Mouse (Mus musculus) heart, embryonic 10.5 days (tissue): ENCODE measurements around the gene Ndufs7. TPM values are rescaled to one million over a fixed set of nuclear protein-coding genes. Genes with fewer than 3 reads are reported as not detected.

ENCODE experiments used
- DNase-seq: peaks from one replicate; pipeline ENCODE4 v3.0.0-alpha.2; 2017; ENCODE audit warnings: low spot score
- H3K27ac ChIP-seq: fragments of 300-500 bp; sonication (generic); 2 replicates; pipeline ENCODE4 v1.5.1; 2016; ENCODE audit warnings: mild to moderate bottlenecking
- H3K27me3 ChIP-seq: fragments of 300-500 bp; sonication (generic); 2 replicates; pipeline ENCODE4 v1.6.1; 2016; ENCODE audit warnings: mild to moderate bottlenecking; ENCODE audit not compliant: poor library complexity, insufficient read depth, severe bottlenecking
- H3K36me3 ChIP-seq: fragments of 300-500 bp; sonication (generic); 2 replicates; pipeline ENCODE4 v1.6.1; 2016; ENCODE audit warnings: mild to moderate bottlenecking, moderate library complexity
- H3K4me1 ChIP-seq: fragments of 300-500 bp; sonication (generic); 2 replicates; pipeline ENCODE4 v1.6.1; 2016; ENCODE audit warnings: mild to moderate bottlenecking
- H3K4me3 ChIP-seq: fragments of 300-500 bp; sonication (generic); 2 replicates; pipeline ENCODE4 v1.5.1; 2016; ENCODE audit warnings: mild to moderate bottlenecking, moderate library complexity
- H3K9me3 ChIP-seq: fragments of 300-500 bp; sonication (generic); 2 replicates; pipeline ENCODE4 v1.6.1; 2016; ENCODE audit warnings: mild to moderate bottlenecking, moderate library complexity
- WGBS: fragments of 180-500 bp; shearing (Covaris S2); methylation state at CpG from one replicate; pipeline ENCODE4 v1.1.7; 2016; 5-methylcytosine and 5-hydroxymethylcytosine counted together
- polyA plus RNA-seq: library from polyadenylated mRNA; unstranded; fragments of >200 nt; fragmentation: Nextera tagmentation; extraction: Ambion mirVana; gene quantifications from 2 replicates; pipeline ENCODE4 v1.2.1, GENCODE M21; 2016

The Ndufs7 gene
- polyA plus RNA-seq, 1 experiment from 2014 or later: 432 TPM

- no peak overlapping the region for H3K27ac ChIP-seq
- WGBS: 70% methylated on average over 4 of the region's 4 CpGs
- H3K4me1 ChIP-seq: peaks cover 52% of the 10 kb centered on the region
Observed at GRCm38 (mm10) chr10:80294311-80294710, 45.4 kb downstream of the Ndufs7 start.

GRCm38 (mm10) chr10:80294788-80295303 lies 45.9 kb downstream of the Ndufs7 start:
- peak overlapping the region; percentile 91; the same call in 1 of the 2 replicates for H3K4me3 ChIP-seq
- no peak for DNase-seq
- H3K27ac ChIP-seq: no peak overlapping the region
- H3K36me3 ChIP-seq: peaks cover 21% of the 10 kb centered on the region
- 48% methylated on average over 7 of the region's 7 CpGs for whole genome bisulfite sequencing
- H3K27me3 ChIP-seq: peaks cover 36% of the 10 kb centered on the region
- no peaks in the 10 kb centered on the region for H3K9me3 ChIP-seq
- H3K4me1 ChIP-seq: peaks cover 52% of the 10 kb centered on the region

More at GRCm38 (mm10) chr10:80294311-80294710, 45.4 kb downstream of the Ndufs7 start:
- H3K9me3 ChIP-seq: no peaks in the 10 kb centered on the region
- H3K4me3 ChIP-seq: peak overlapping the region; percentile 91; the same call in 1 of the 2 replicates
- DNase-seq: no peak
- peaks cover 31% of the 10 kb centered on the region for H3K27me3 ChIP-seq
- H3K36me3 ChIP-seq: peaks cover 22% of the 10 kb centered on the region

DNA sequence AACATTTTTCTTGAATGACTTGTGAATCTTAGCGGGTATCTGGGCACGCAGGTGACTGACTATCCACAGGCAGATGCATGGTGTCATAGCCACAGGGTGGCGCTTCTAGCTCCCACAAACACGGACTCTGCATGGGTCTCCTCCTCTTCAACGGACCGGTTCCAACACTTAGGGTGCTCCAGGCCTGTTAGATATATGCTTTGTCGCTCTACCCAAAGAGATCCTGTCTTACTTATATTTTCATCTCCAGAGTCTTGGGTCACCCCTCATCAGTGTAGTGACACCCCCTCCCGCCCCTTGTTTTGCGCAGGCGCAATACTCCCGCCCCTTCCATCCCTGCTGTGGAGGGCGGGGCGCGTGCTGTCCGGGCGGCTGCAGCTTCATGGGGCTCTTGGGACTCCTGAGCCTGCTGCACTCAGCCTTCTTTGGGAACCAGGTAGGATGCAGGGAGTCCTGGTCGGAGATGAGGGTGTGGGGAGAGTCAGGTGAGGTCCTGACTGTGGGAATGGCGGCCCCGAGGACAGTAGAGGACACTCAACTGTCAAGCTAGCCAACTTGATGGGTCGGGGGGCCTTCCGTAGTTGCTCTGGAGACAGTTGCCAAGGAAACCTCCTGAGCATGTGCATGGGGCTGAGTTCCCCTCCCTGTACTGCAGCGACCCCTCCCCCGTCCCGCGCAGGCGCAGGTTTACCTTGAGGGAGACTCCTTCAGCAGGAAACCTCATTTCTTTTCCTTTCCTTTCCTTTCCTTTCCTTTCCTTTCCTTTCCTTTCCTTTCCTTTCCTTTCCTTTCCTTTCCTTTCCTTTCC lies 46.9 kb downstream of the Ndufs7 start, which contains the start of gene Apc2:
Gene Apc2 (plus strand): TSS at position 360 of the 808 bp plus-strand sequence.
- 1% methylated on average over 26 of the region's 26 CpGs for WGBS
- H3K4me1 ChIP-seq: peaks cover 52% of the 10 kb centered on the region

DNA sequence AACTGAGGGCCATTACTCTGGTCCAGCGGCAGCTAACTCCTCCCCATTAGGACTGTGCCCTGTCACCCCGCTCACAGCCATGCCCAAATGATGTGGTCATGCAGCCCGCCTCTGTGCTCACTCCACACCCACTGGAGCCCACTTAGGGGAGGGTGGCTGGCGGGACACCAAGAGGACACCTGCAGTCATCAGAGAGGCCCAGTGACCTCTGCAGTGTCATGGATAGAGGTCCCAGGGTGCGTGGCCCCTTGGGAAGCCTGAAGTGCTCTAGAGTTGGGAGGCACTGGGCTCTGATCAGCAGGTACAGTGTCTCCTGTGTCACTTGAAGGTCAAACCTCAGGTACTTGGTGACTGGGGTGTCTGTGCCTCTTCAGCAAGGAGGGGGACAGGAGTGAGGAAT lies 47.9 kb downstream of the Ndufs7 start:
- Histone ChIP-seq H3K27me3 (peaks cover 56% of the 10 kb centered on the region), H3K4me1 (peaks cover 53% of the 10 kb centered on the region), H3K9me3 (no peaks in the 10 kb centered on the region), H3K36me3 (peaks cover 21% of the 10 kb centered on the region), H3K27ac (no peak overlapping the region), H3K4me3 (peak overlapping the region; percentile 58; the same call in 1 of the 2 replicates)
- DNase-seq: no peak
- WGBS: 75% methylated on average over 5 of the region's 5 CpGs

More for the DNA sequence above, 46.9 kb downstream of the Ndufs7 start, which contains the start of gene Apc2:
- no peaks in the 10 kb centered on the region for H3K9me3 ChIP-seq
- peak; percentile 89 for DNase-seq
- H3K27ac ChIP-seq: peak within 1 kb of the TSS; percentile 66
- peak within 1 kb of the TSS; percentile 91 for H3K4me3 ChIP-seq
- peaks cover 46% of the 10 kb centered on the region for H3K27me3 ChIP-seq
- H3K36me3 ChIP-seq: peaks cover 21% of the 10 kb centered on the region

GRCm38 (mm10) chr10:80297526-80298133 lies 48.7 kb downstream of the Ndufs7 start:
- 60% methylated on average over 8 of the region's 8 CpGs for WGBS
- Histone ChIP-seq H3K4me3 (no peak overlapping the region), H3K36me3 (peaks cover 21% of the 10 kb centered on the region), H3K27me3 (peaks cover 64% of the 10 kb centered on the region), H3K27ac (no peak overlapping the region), H3K4me1 (peaks cover 60% of the 10 kb centered on the region), H3K9me3 (no peaks in the 10 kb centered on the region)
- DNase-seq: no peak

GRCm38 (mm10) chr10:80298571-80299281 lies 49.8 kb downstream of the Ndufs7 start:
- 7% methylated on average over 26 of the region's 26 CpGs for WGBS
- Histone ChIP-seq H3K4me3 (peak overlapping the region; percentile 22; the same call in 1 of the 2 replicates), H3K4me1 (peaks cover 55% of the 10 kb centered on the region), H3K9me3 (no peaks in the 10 kb centered on the region), H3K27ac (no peak overlapping the region), H3K27me3 (peaks cover 70% of the 10 kb centered on the region), H3K36me3 (peaks cover 14% of the 10 kb centered on the region)
- no peak for DNase-seq

DNA sequence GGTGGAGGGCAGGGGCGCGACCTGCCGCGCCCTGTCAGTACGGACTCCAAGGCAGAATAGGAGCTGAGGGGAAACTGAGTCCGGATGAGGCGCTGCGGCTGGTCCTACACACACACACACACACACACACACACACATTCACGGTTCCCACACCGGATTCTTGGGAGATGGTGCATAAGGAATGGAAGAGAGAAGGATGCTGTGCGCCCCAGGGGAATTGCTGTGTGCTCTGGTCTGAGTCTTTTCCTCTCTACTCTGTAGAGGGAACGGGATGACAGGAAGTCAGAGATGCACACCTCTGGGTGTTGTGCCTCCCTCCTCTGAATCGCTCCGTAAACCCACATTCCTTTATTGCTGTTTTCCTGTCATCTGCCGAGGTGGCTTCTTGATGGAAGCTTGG lies 50.4 kb downstream of the Ndufs7 start:
- H3K4me3 ChIP-seq: peak overlapping the region; percentile 22; the same call in 1 of the 2 replicates
- WGBS: 12% methylated on average over 15 of the region's 15 CpGs

DNA sequence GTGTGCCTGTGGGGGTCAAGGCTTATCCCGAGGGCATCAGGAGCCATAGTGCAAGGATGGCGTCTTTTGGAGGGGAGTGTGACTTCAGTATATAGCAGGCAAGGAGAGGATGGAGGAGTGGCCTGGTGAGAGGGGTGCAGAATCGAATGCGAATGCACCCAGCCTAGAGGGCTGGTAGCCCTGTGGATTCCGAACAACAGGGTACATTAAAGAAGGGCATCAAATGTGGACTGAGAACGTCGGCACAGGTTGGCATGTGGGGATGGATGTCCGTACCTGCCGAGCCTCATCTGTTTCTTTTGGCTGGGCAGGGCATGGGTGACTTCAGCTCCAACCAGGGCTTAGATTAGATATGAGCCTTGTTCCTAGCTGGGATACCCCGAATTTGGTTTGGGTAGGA lies 50.9 kb downstream of the Ndufs7 start:
- no peaks in the 10 kb centered on the region for H3K9me3 ChIP-seq
- H3K27me3 ChIP-seq: peaks cover 81% of the 10 kb centered on the region
- 55% methylated on average over 10 of the region's 10 CpGs for WGBS
- DNase-seq: no peak
- H3K27ac ChIP-seq: no peak overlapping the region
- no peak overlapping the region for H3K4me3 ChIP-seq
- peaks cover 48% of the 10 kb centered on the region for H3K4me1 ChIP-seq
- H3K36me3 ChIP-seq: peaks cover 3% of the 10 kb centered on the region

More for the DNA sequence above, 50.4 kb downstream of the Ndufs7 start:
- H3K36me3 ChIP-seq: peaks cover 8% of the 10 kb centered on the region
- H3K27ac ChIP-seq: no peak overlapping the region
- H3K9me3 ChIP-seq: no peaks in the 10 kb centered on the region
- H3K4me1 ChIP-seq: peaks cover 49% of the 10 kb centered on the region
- no peak for DNase-seq
- peaks cover 76% of the 10 kb centered on the region for H3K27me3 ChIP-seq

DNA sequence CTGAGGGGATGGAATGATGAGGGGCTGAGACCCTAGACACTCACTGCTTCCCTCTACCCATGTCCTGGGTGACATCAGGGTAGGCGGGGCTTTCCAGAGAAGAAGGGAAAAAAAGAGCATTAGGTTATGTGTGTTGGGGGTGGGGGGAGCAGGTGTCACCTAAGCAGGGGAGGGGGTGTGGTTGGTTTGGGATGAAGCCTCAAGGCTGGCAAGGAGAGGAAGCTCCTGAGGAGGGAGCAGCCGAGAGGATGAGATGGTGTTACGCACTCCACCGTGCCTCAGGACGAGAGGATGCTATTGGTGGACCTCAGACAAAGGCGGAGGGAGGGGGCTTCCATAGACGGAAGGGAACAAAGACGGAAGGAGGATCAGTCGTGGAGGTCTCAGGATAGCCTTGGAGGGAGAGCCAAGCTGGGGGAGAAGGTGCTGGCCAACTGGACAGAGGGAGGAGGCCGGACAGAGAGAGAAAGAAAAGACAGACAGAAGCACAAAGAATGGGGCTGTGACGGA lies 51.8 kb downstream of the Ndufs7 start:
- H3K9me3 ChIP-seq: no peaks in the 10 kb centered on the region
- peaks cover 90% of the 10 kb centered on the region for H3K27me3 ChIP-seq
- H3K4me3 ChIP-seq: no peak overlapping the region
- no peak for DNase-seq
- H3K36me3 ChIP-seq: no peaks in the 10 kb centered on the region
- H3K27ac ChIP-seq: no peak overlapping the region
- 31% methylated on average over 11 of the region's 11 CpGs for WGBS
- H3K4me1 ChIP-seq: peaks cover 41% of the 10 kb centered on the region

GRCm38 (mm10) chr10:80301256-80302081 lies 52.5 kb downstream of the Ndufs7 start:
- DNase-seq: no peak
- Histone ChIP-seq H3K36me3 (no peaks in the 10 kb centered on the region), H3K9me3 (no peaks in the 10 kb centered on the region), H3K27ac (no peak overlapping the region), H3K4me1 (peaks cover 33% of the 10 kb centered on the region), H3K27me3 (peaks cover 96% of the 10 kb centered on the region), H3K4me3 (no peak overlapping the region)
- WGBS: 80% methylated on average over 10 of the region's 10 CpGs

DNA sequence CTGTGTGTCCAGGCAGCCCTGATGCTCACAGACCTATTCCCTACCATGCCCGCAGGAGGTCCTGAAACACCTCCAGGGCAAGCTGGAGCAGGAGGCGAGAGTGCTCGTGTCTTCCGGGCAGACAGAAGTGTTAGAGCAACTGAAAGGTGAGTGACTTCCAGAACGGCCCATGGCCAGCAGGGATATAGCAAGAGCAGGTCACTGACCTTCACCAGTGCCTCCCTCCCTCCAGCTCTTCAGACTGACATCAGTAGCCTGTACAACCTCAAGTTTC lies 53.1 kb downstream of the Ndufs7 start:
- H3K4me1 ChIP-seq: peaks cover 28% of the 10 kb centered on the region
- DNase-seq: no peak
- H3K27ac ChIP-seq: peak overlapping the region; percentile 13; the same call in 1 of the 2 replicates
- peak overlapping the region; percentile 17; the same call in 1 of the 2 replicates for H3K4me3 ChIP-seq
- 40% methylated on average over 5 of the region's 5 CpGs for WGBS
- H3K36me3 ChIP-seq: no peaks in the 10 kb centered on the region
- no peaks in the 10 kb centered on the region for H3K9me3 ChIP-seq
- peaks cover 96% of the 10 kb centered on the region for H3K27me3 ChIP-seq

GRCm38 (mm10) chr10:80302471-80302881 lies 53.6 kb downstream of the Ndufs7 start:
- Histone ChIP-seq H3K9me3 (no peaks in the 10 kb centered on the region), H3K4me1 (peaks cover 24% of the 10 kb centered on the region), H3K27ac (peak overlapping the region; percentile 13; the same call in 1 of the 2 replicates), H3K27me3 (peaks cover 96% of the 10 kb centered on the region), H3K4me3 (peak overlapping the region; percentile 17; the same call in 1 of the 2 replicates), H3K36me3 (no peaks in the 10 kb centered on the region)
- 6% methylated on average over 9 of the region's 9 CpGs for WGBS
- no peak for DNase-seq
